Mouse (Mus musculus) gastrocnemius, postnatal 25 days (tissue): ENCODE data around the gene Tnfsf12. TPM values are rescaled to one million over a fixed set of nuclear protein-coding genes. Genes with fewer than 3 reads are reported as not detected.
A peak's percentile ranks its signal among the peaks of the same experiment; 100 is the strongest.
"Not testable (repeated sequence)": the region's sequence is repeated elsewhere in the genome, so short reads cannot be mapped to it uniquely, and the experiment has no call there.

Experiments used
- DNase-seq: peaks from one replicate; pipeline ENCODE4 v3.0.0; 2022
- long read RNA-seq, 2 experiments: library from polyadenylated mRNA; stranded (forward); transcript quantifications; one replicate each; pipeline ENCODE4 v2.0.0; 2021
- total RNA-seq, 2 experiments: library from RNA; stranded (reverse); gene quantifications; 1 replicate in 1 of 2; 2 replicates in 1 of 2; pipeline ENCODE4 v1.2.3; 2021

The Tnfsf12 gene
- 10 to 100 TPM in 1 of 2 experiments, 1 to 10 TPM in 1; 8.3 to 11.6 TPM for total RNA-seq
- long read RNA-seq, experiment 1, partial matches to known transcripts, result 3 of 8 reads
- long read RNA-seq, experiment 1, other reads (novel, unspliced or antisense), result 3 of 8 reads
- long read RNA-seq, experiment 2, transcript Tnfsf12-202 (7 exons, 1,435 nt), result major isoform, 10 of 14 reads
- long read RNA-seq, experiment 2, partial matches to known transcripts, result 2 of 14 reads
- long read RNA-seq, experiment 2, other reads (novel, unspliced or antisense), result 2 of 14 reads

- DNase-seq, result peak; percentile 81
These were observed at the start of gene Tnfsf12, which contains the start of gene Tnfsfm13 for GRCm38 (mm10) chr11:69695361-69696181. Gene Tnfsf12 (minus strand): TSS chr11:69695849. Gene Tnfsfm13 (minus strand): TSS chr11:69696098.

GRCm38 (mm10) chr11:69731408-69731807 is 35.8 kb upstream of the Tnfsf12 start:
- DNase-seq, result not testable (repeated sequence)

- DNase-seq, result no peak
These were observed 33.4 kb upstream of the Tnfsf12 start for GRCm38 (mm10) chr11:69729063-69729462.

GRCm38 (mm10) chr11:69725951-69726350 is 30.3 kb upstream of the Tnfsf12 start:
- no peak for DNase-seq

- DNase-seq, result no peak
These were observed 27.4 kb upstream of the Tnfsf12 start for GRCm38 (mm10) chr11:69723074-69723473.

- no peak for DNase-seq
These were observed 25.2 kb upstream of the Tnfsf12 start for GRCm38 (mm10) chr11:69720852-69721251.

GRCm38 (mm10) chr11:69719423-69719822 is 23.8 kb upstream of the Tnfsf12 start:
- DNase-seq, result no peak

GRCm38 (mm10) chr11:69718661-69719060 is 23.0 kb upstream of the Tnfsf12 start:
- no peak for DNase-seq

GRCm38 (mm10) chr11:69716953-69717352 is 21.3 kb upstream of the Tnfsf12 start:
- DNase-seq, result no peak

- DNase-seq, result no peak
These were observed 20.3 kb upstream of the Tnfsf12 start for GRCm38 (mm10) chr11:69715929-69716328.

- no peak for DNase-seq
These were observed 19.8 kb upstream of the Tnfsf12 start for GRCm38 (mm10) chr11:69715482-69715881.

GRCm38 (mm10) chr11:69714636-69715329 is 19.1 kb upstream of the Tnfsf12 start:
- DNase-seq, result no peak

- DNase-seq, result no peak
These were observed 17.5 kb upstream of the Tnfsf12 start for GRCm38 (mm10) chr11:69712954-69713672.

GRCm38 (mm10) chr11:69711082-69711481 is 15.4 kb upstream of the Tnfsf12 start:
- no peak for DNase-seq

GRCm38 (mm10) chr11:69710470-69710869 is 14.8 kb upstream of the Tnfsf12 start:
- DNase-seq, result no peak

GRCm38 (mm10) chr11:69709554-69710446 is 14.2 kb upstream of the Tnfsf12 start:
- no peak for DNase-seq

GRCm38 (mm10) chr11:69708614-69709265 is 13.1 kb upstream of the Tnfsf12 start:
- DNase-seq, result no peak

- DNase-seq, result no peak
These were observed 12.3 kb upstream of the Tnfsf12 start for GRCm38 (mm10) chr11:69707873-69708381.

GRCm38 (mm10) chr11:69707480-69707847 is 11.8 kb upstream of the Tnfsf12 start:
- no peak for DNase-seq

GRCm38 (mm10) chr11:69706775-69707479 is 11.3 kb upstream of the Tnfsf12 start:
- DNase-seq, result peak; percentile 89
